Mouse (Mus musculus) liver, embryonic 12.5 days (tissue): ENCODE data around the gene Flnb. TPM values are rescaled to one million over a fixed set of nuclear protein-coding genes. Genes with fewer than 3 reads are reported as not detected.

Source experiments
- ATAC-seq: fragments of 200-750 bp; cut with Nextera tagmentation; 2 replicates; pipeline ENCODE4 v1.8.0; 2017; ENCODE audit warnings: moderate number of reproducible peaks, mild to moderate bottlenecking, moderate library complexity
- H3K27ac ChIP-seq: fragments of 300-500 bp; sonication (generic); 2 replicates; pipeline ENCODE4 v1.5.1; 2016; ENCODE audit warnings: mild to moderate bottlenecking
- H3K27me3 ChIP-seq: fragments of 300-500 bp; sonication (generic); replicated peaks from 2 replicates; pipeline ENCODE4 v1.6.1; 2016; ENCODE audit warnings: mild to moderate bottlenecking, moderate library complexity
- H3K36me3 ChIP-seq: fragments of 300-500 bp; sonication (generic); 2 replicates; pipeline ENCODE4 v1.6.1; 2016; ENCODE audit warnings: mild to moderate bottlenecking, moderate library complexity
- H3K4me1 ChIP-seq: fragments of 300-500 bp; sonication (generic); 2 replicates; pipeline ENCODE4 v1.6.1; 2016
- H3K4me2 ChIP-seq: fragments of 300-500 bp; sonication (generic); 2 replicates; pipeline ENCODE4 v1.6.1; 2016; ENCODE audit warnings: mild to moderate bottlenecking, moderate library complexity
- H3K4me3 ChIP-seq: fragments of 300-500 bp; sonication (generic); 2 replicates; pipeline ENCODE4 v1.5.1; 2016; ENCODE audit warnings: mild to moderate bottlenecking, moderate library complexity
- H3K9ac ChIP-seq: fragments of 300-500 bp; sonication (generic); 2 replicates; pipeline ENCODE4 v1.6.1; 2016; ENCODE audit warnings: mild to moderate bottlenecking, moderate library complexity
- H3K9me3 ChIP-seq: fragments of 300-500 bp; sonication (generic); replicated peaks from 2 replicates; pipeline ENCODE4 v1.6.1; 2016; ENCODE audit warnings: mild to moderate bottlenecking, moderate library complexity
- whole genome bisulfite sequencing: fragments of 180-500 bp; shearing (Covaris S2); methylation state at CpG from one replicate; pipeline ENCODE4 v1.1.7; 2016; ENCODE audit not compliant: insufficient replicate concordance; 5-methylcytosine and 5-hydroxymethylcytosine counted together
- polyA plus RNA-seq: library from polyadenylated mRNA; unstranded; fragments of >200 nt; fragmentation: Nextera tagmentation; extraction: Ambion mirVana; gene quantifications from 2 replicates; pipeline ENCODE4 v1.2.1, GENCODE M21; 2016

The Flnb gene
- polyA plus RNA-seq, 1 experiment from 2014 or later, result 7.4 TPM

- no peaks in the 10 kb centered on the region for H3K27me3 ChIP-seq
- no peaks in the 10 kb centered on the region for H3K36me3 ChIP-seq
- no peak overlapping the region for H3K4me3 ChIP-seq
- H3K27ac ChIP-seq, result no peak overlapping the region
- H3K4me2 ChIP-seq, result no peak overlapping the region
- no peaks in the 10 kb centered on the region for H3K9me3 ChIP-seq
- WGBS, result 57% methylated on average over 2 of the region's 2 CpGs
- H3K9ac ChIP-seq, result no peak overlapping the region
- no peaks in the 10 kb centered on the region for H3K4me1 ChIP-seq
- ATAC-seq, result no peak
These were observed 144.9 kb downstream of the Flnb start for GRCm38 (mm10) chr14:7962626-7963025.

GRCm38 (mm10) chr14:7963160-7963559 is 145.4 kb downstream of the Flnb start:
- Histone ChIP-seq H3K4me2 (no peak overlapping the region), H3K4me1 (no peaks in the 10 kb centered on the region), H3K4me3 (no peak overlapping the region), H3K9me3 (no peaks in the 10 kb centered on the region), H3K27me3 (no peaks in the 10 kb centered on the region), H3K36me3 (no peaks in the 10 kb centered on the region), H3K9ac (no peak overlapping the region), H3K27ac (no peak overlapping the region)
- ATAC-seq, result no peak
- WGBS, result 51% methylated on average over 7 of the region's 7 CpGs

GRCm38 (mm10) chr14:7964219-7964889 is 146.6 kb downstream of the Flnb start:
- no peaks in the 10 kb centered on the region for H3K36me3 ChIP-seq
- no peaks in the 10 kb centered on the region for H3K27me3 ChIP-seq
- no peak overlapping the region for H3K27ac ChIP-seq
- WGBS, result 48% methylated on average over 11 of the region's 11 CpGs
- H3K9me3 ChIP-seq, result no peaks in the 10 kb centered on the region
- no peaks in the 10 kb centered on the region for H3K4me1 ChIP-seq
- no peak overlapping the region for H3K4me3 ChIP-seq
- ATAC-seq, result no peak
- no peak overlapping the region for H3K9ac ChIP-seq
- H3K4me2 ChIP-seq, result no peak overlapping the region

GRCm38 (mm10) chr14:7971889-7972493 is 154.2 kb downstream of the Flnb start:
- H3K4me3 ChIP-seq, result no peak overlapping the region
- no peaks in the 10 kb centered on the region for H3K9me3 ChIP-seq
- no peak overlapping the region for H3K27ac ChIP-seq
- no peaks in the 10 kb centered on the region for H3K36me3 ChIP-seq
- H3K4me1 ChIP-seq, result no peaks in the 10 kb centered on the region
- 45% methylated on average over 10 of the region's 10 CpGs for WGBS
- H3K9ac ChIP-seq, result no peak overlapping the region
- no peaks in the 10 kb centered on the region for H3K27me3 ChIP-seq
- no peak for ATAC-seq
- H3K4me2 ChIP-seq, result no peak overlapping the region

- 63% methylated on average over 1 of the region's 1 CpGs for WGBS
These were observed 156.9 kb downstream of the Flnb start for GRCm38 (mm10) chr14:7974643-7975042.

GRCm38 (mm10) chr14:7975177-7975576 is 157.4 kb downstream of the Flnb start:
- Histone ChIP-seq H3K27me3 (no peaks in the 10 kb centered on the region), H3K9ac (no peak overlapping the region), H3K4me3 (no peak overlapping the region), H3K4me2 (no peak overlapping the region), H3K36me3 (no peaks in the 10 kb centered on the region), H3K27ac (no peak overlapping the region), H3K4me1 (no peaks in the 10 kb centered on the region), H3K9me3 (no peaks in the 10 kb centered on the region)
- 78% methylated on average over 6 of the region's 6 CpGs for WGBS
- ATAC-seq, result no peak

More at GRCm38 (mm10) chr14:7974643-7975042, 156.9 kb downstream of the Flnb start:
- no peak overlapping the region for H3K4me2 ChIP-seq
- no peak for ATAC-seq
- H3K4me3 ChIP-seq, result no peak overlapping the region
- H3K9me3 ChIP-seq, result no peaks in the 10 kb centered on the region
- H3K9ac ChIP-seq, result no peak overlapping the region
- no peaks in the 10 kb centered on the region for H3K4me1 ChIP-seq
- no peak overlapping the region for H3K27ac ChIP-seq
- no peaks in the 10 kb centered on the region for H3K36me3 ChIP-seq
- H3K27me3 ChIP-seq, result no peaks in the 10 kb centered on the region

GRCm38 (mm10) chr14:7977471-7977870 is 159.7 kb downstream of the Flnb start:
- Histone ChIP-seq H3K4me3 (no peak overlapping the region), H3K36me3 (no peaks in the 10 kb centered on the region), H3K9me3 (no peaks in the 10 kb centered on the region), H3K9ac (no peak overlapping the region), H3K4me1 (no peaks in the 10 kb centered on the region), H3K4me2 (no peak overlapping the region), H3K27ac (no peak overlapping the region), H3K27me3 (no peaks in the 10 kb centered on the region)
- WGBS, result 55% methylated on average over 1 of the region's 1 CpGs
- no peak for ATAC-seq

- no peak overlapping the region for H3K4me3 ChIP-seq
- ATAC-seq, result no peak
- H3K4me2 ChIP-seq, result no peak overlapping the region
- H3K9me3 ChIP-seq, result no peaks in the 10 kb centered on the region
- WGBS, result 63% methylated on average over 1 of the region's 1 CpGs
- no peaks in the 10 kb centered on the region for H3K27me3 ChIP-seq
- no peaks in the 10 kb centered on the region for H3K36me3 ChIP-seq
- no peak overlapping the region for H3K27ac ChIP-seq
- H3K4me1 ChIP-seq, result no peaks in the 10 kb centered on the region
- no peak overlapping the region for H3K9ac ChIP-seq
These were observed 160.4 kb downstream of the Flnb start for GRCm38 (mm10) chr14:7978183-7978582.

- H3K9ac ChIP-seq, result no peak overlapping the region
- no peak for ATAC-seq
- H3K9me3 ChIP-seq, result no peaks in the 10 kb centered on the region
- 84% methylated on average over 1 of the region's 1 CpGs for WGBS
- H3K27me3 ChIP-seq, result no peaks in the 10 kb centered on the region
- no peak overlapping the region for H3K4me2 ChIP-seq
- H3K36me3 ChIP-seq, result no peaks in the 10 kb centered on the region
- H3K27ac ChIP-seq, result no peak overlapping the region
- no peak overlapping the region for H3K4me3 ChIP-seq
- H3K4me1 ChIP-seq, result no peaks in the 10 kb centered on the region
These were observed 163.5 kb downstream of the Flnb start for GRCm38 (mm10) chr14:7981226-7981625.

GRCm38 (mm10) chr14:7986913-7987312 is 169.2 kb downstream of the Flnb start:
- no peak for ATAC-seq
- H3K36me3 ChIP-seq, result no peaks in the 10 kb centered on the region
- no peak overlapping the region for H3K27ac ChIP-seq
- H3K4me3 ChIP-seq, result no peak overlapping the region
- 76% methylated on average over 6 of the region's 6 CpGs for WGBS
- H3K4me2 ChIP-seq, result no peak overlapping the region
- H3K27me3 ChIP-seq, result no peaks in the 10 kb centered on the region
- no peak overlapping the region for H3K9ac ChIP-seq
- no peaks in the 10 kb centered on the region for H3K4me1 ChIP-seq
- H3K9me3 ChIP-seq, result no peaks in the 10 kb centered on the region

GRCm38 (mm10) chr14:7989371-7989770 is 171.6 kb downstream of the Flnb start:
- no peak overlapping the region for H3K9ac ChIP-seq
- 59% methylated on average over 1 of the region's 1 CpGs for WGBS
- no peak for ATAC-seq
- H3K9me3 ChIP-seq, result no peaks in the 10 kb centered on the region
- H3K4me2 ChIP-seq, result no peak overlapping the region
- H3K27me3 ChIP-seq, result no peaks in the 10 kb centered on the region
- no peaks in the 10 kb centered on the region for H3K36me3 ChIP-seq
- peaks cover 5% of the 10 kb centered on the region; the same call in 1 of the 2 replicates for H3K4me1 ChIP-seq
- H3K27ac ChIP-seq, result no peak overlapping the region
- H3K4me3 ChIP-seq, result no peak overlapping the region

GRCm38 (mm10) chr14:7989961-7990360 is 172.2 kb downstream of the Flnb start:
- no peak overlapping the region for H3K4me3 ChIP-seq
- no peaks in the 10 kb centered on the region for H3K9me3 ChIP-seq
- H3K9ac ChIP-seq, result no peak overlapping the region
- no peak for ATAC-seq
- WGBS, result 32% methylated on average over 3 of the region's 3 CpGs
- H3K27ac ChIP-seq, result no peak overlapping the region
- no peaks in the 10 kb centered on the region for H3K36me3 ChIP-seq
- H3K4me1 ChIP-seq, result peaks cover 5% of the 10 kb centered on the region; the same call in 1 of the 2 replicates
- no peak overlapping the region for H3K4me2 ChIP-seq
- H3K27me3 ChIP-seq, result no peaks in the 10 kb centered on the region
